Mouse (Mus musculus) thymus, adult 2 months (tissue): Measurements from ENCODE around the gene Pde4d.

Source experiments
- CTCF ChIP-seq: fragments of 200-500 bp; IDR thresholded peaks from 2 replicates; pipeline ENCODE4 v1.5.1; 2012; ENCODE audit warnings: mild to moderate bottlenecking, control low read depth, low read length, moderate library complexity, borderline replicate concordance; ENCODE audit not compliant: control insufficient read depth, poor library complexity, insufficient read depth; ENCODE audit errors: extremely low read depth
- POLR2A ChIP-seq: fragments of 200-500 bp; IDR thresholded peaks from 2 replicates; pipeline ENCODE4 v1.6.1; 2012; ENCODE audit warnings: mild to moderate bottlenecking, low read length, control low read depth, moderate library complexity; ENCODE audit not compliant: control insufficient read depth, poor library complexity, insufficient read depth; ENCODE audit errors: extremely low read depth

- TF ChIP-seq CTCF (no peak), POLR2A (no peak)
These were observed 1050.6 kb downstream of the Pde4d start for GRCm38 (mm10) chr13:109500336-109500735.
